Mouse (Mus musculus) MEL (cell line): ENCODE results near the gene Ncam1. TPM values are rescaled to one million over a fixed set of nuclear protein-coding genes. Genes with fewer than 3 reads are reported as not detected.

ENCODE experiments used
- DNase-seq: peaks from one replicate; pipeline ENCODE4 v3.0.0; 2011; ENCODE audit warnings: low read depth, low spot score
- H3K27ac ChIP-seq: 2 replicates; pipeline ENCODE4 v1.5.1; 2012; ENCODE audit warnings: low read depth, mild to moderate bottlenecking, control low read depth, low read length, moderate library complexity; ENCODE audit not compliant: control insufficient read depth
- H3K27me3 ChIP-seq, 2 experiments: fragments of 150-350 bp in 1 of 2; sonication (generic) in 1 of 2; 2 replicates each; pipeline ENCODE4 v1.6.1; 2012; ENCODE audit warnings: low read length in 2 of 2, mild to moderate bottlenecking in 2 of 2, improper control_type of control experiment in 1 of 2, moderate library complexity in 1 of 2; ENCODE audit not compliant: insufficient read depth in 2 of 2, control insufficient read depth in 1 of 2
- H3K36me3 ChIP-seq, 2 experiments: 2 replicates each; pipeline ENCODE4 v1.6.1; 2012 to 2014; ENCODE audit warnings: low read length in 2 of 2, improper control_type of control experiment in 1 of 2, inconsistent platforms in 1 of 2, mild to moderate bottlenecking in 1 of 2; ENCODE audit not compliant: insufficient read depth in 2 of 2, control insufficient read depth in 1 of 2
- H3K4me1 ChIP-seq, 2 experiments: fragments of 150-350 bp in 1 of 2; sonication (generic) in 1 of 2; 2 replicates each; pipeline ENCODE4 v1.6.1; 2012; ENCODE audit warnings: low read length in 2 of 2, improper control_type of control experiment in 1 of 2, mild to moderate bottlenecking in 1 of 2; ENCODE audit not compliant: insufficient read depth in 2 of 2, control insufficient read depth in 1 of 2
- H3K4me3 ChIP-seq, 2 experiments: fragments of 150-350 bp in 1 of 2; sonication (generic) in 1 of 2; 2 replicates each; pipeline ENCODE4 v1.5.1; 2012; ENCODE audit warnings: low read depth in 2 of 2, low read length in 2 of 2, mild to moderate bottlenecking in 2 of 2, moderate library complexity in 2 of 2, control low read depth in 1 of 2, improper control_type of control experiment in 1 of 2; ENCODE audit not compliant: control insufficient read depth in 1 of 2, insufficient read depth in 1 of 2
- H3K79me2 ChIP-seq: 2 replicates; pipeline ENCODE4 v1.6.1; 2012; ENCODE audit warnings: mild to moderate bottlenecking, low read length, moderate library complexity; ENCODE audit not compliant: control insufficient read depth, poor library complexity, insufficient read depth
- H3K9ac ChIP-seq: 2 replicates; pipeline ENCODE4 v1.6.1; 2012; ENCODE audit warnings: low read depth, mild to moderate bottlenecking, control low read depth, low read length, moderate library complexity; ENCODE audit not compliant: control insufficient read depth, poor library complexity, severe bottlenecking
- H3K9me3 ChIP-seq: fragments of 150-350 bp; sonication (generic); replicated peaks from 2 replicates; pipeline ENCODE4 v1.6.1; 2012; ENCODE audit warnings: mild to moderate bottlenecking, low read length, improper control_type of control experiment, moderate library complexity; ENCODE audit not compliant: insufficient read depth
- CHD1 ChIP-seq: IDR thresholded peaks from 2 replicates; pipeline ENCODE4 v1.6.1; 2012; ENCODE audit warnings: low read depth, mild to moderate bottlenecking, inconsistent platforms, low read length, improper control_type of control experiment
- CTCF ChIP-seq, 3 experiments: IDR thresholded peaks in 2 of 3; conservative IDR thresholded peaks in 1 of 3; 2 replicates each; pipeline ENCODE4 v1.5.1; 2011 to 2012; ENCODE audit warnings: low read length in 3 of 3, low read depth in 2 of 3, mild to moderate bottlenecking in 2 of 3, improper control_type of control experiment in 1 of 3, inconsistent platforms in 1 of 3, mixed read lengths in 1 of 3, moderate library complexity in 1 of 3; ENCODE audit not compliant: control insufficient read depth in 1 of 3, insufficient read depth in 1 of 3, poor library complexity in 1 of 3, severe bottlenecking in 1 of 3
- JUND ChIP-seq: IDR thresholded peaks from 2 replicates; pipeline ENCODE4 v1.6.1; 2011; ENCODE audit warnings: low read depth, mild to moderate bottlenecking, improper control_type of control experiment, low read length
- MAX ChIP-seq: IDR thresholded peaks from 2 replicates; pipeline ENCODE4 v1.6.1; 2011; ENCODE audit warnings: low read length, improper control_type of control experiment
- MAZ ChIP-seq: IDR thresholded peaks from 2 replicates; pipeline ENCODE4 v1.6.1; 2012; ENCODE audit warnings: low read depth, mild to moderate bottlenecking, inconsistent platforms, low read length, improper control_type of control experiment
- MEF2A ChIP-seq: IDR thresholded peaks from 2 replicates; pipeline ENCODE4 v1.6.1; 2014; ENCODE audit warnings: low read depth, mild to moderate bottlenecking, inconsistent platforms, low read length, improper control_type of control experiment; ENCODE audit not compliant: poor library complexity, insufficient replicate concordance, severe bottlenecking; ENCODE audit errors: extremely low read depth
- MYB ChIP-seq: IDR thresholded peaks from 2 replicates; pipeline ENCODE4 v1.6.1; 2011; ENCODE audit warnings: mild to moderate bottlenecking, low read depth, low read length, improper control_type of control experiment
- POLR2AphosphoS2 ChIP-seq: IDR thresholded peaks from 2 replicates; pipeline ENCODE4 v1.6.1; 2011; ENCODE audit warnings: low read length, improper control_type of control experiment
- RAD21 ChIP-seq: IDR thresholded peaks from 2 replicates; pipeline ENCODE4 v1.6.1; 2011; ENCODE audit warnings: mild to moderate bottlenecking, low read depth, low read length, improper control_type of control experiment
- RCOR1 ChIP-seq: IDR thresholded peaks from 2 replicates; pipeline ENCODE4 v1.6.1; 2012; ENCODE audit warnings: low read depth, mild to moderate bottlenecking, inconsistent platforms, low read length, improper control_type of control experiment
- SIN3A ChIP-seq: IDR thresholded peaks from 2 replicates; pipeline ENCODE4 v1.6.1; 2012; ENCODE audit warnings: low read length, improper control_type of control experiment, inconsistent platforms
- TBP ChIP-seq: IDR thresholded peaks from 2 replicates; pipeline ENCODE4 v1.8.0; 2011; ENCODE audit warnings: low read depth, low read length, improper control_type of control experiment
- TCF12 ChIP-seq: IDR thresholded peaks from 2 replicates; pipeline ENCODE4 v1.6.1; 2014; ENCODE audit warnings: low read depth, mild to moderate bottlenecking, inconsistent platforms, low read length, improper control_type of control experiment, moderate library complexity
- UBTF ChIP-seq: IDR thresholded peaks from 2 replicates; pipeline ENCODE4 v1.6.1; 2012; ENCODE audit warnings: low read depth, mild to moderate bottlenecking, inconsistent platforms, low read length, improper control_type of control experiment, moderate library complexity, borderline replicate concordance; ENCODE audit not compliant: insufficient read depth
- USF1 ChIP-seq: IDR thresholded peaks from 2 replicates; pipeline ENCODE4 v1.6.1; 2014; ENCODE audit warnings: low read depth, mild to moderate bottlenecking, inconsistent platforms, low read length, improper control_type of control experiment, moderate library complexity
- USF2 ChIP-seq, 2 experiments: IDR thresholded peaks; 2 replicates each; pipeline ENCODE4 v1.6.1; 2011 to 2012; ENCODE audit warnings: improper control_type of control experiment in 2 of 2, low read length in 2 of 2, borderline replicate concordance in 1 of 2, inconsistent platforms in 1 of 2, low read depth in 1 of 2, mild to moderate bottlenecking in 1 of 2; ENCODE audit not compliant: insufficient read depth in 1 of 2
- ZMIZ1 ChIP-seq: IDR thresholded peaks from 2 replicates; pipeline ENCODE4 v1.6.1; 2012; ENCODE audit warnings: low read depth, mild to moderate bottlenecking, inconsistent platforms, low read length, improper control_type of control experiment, moderate library complexity
- ZNF384 ChIP-seq: IDR thresholded peaks from 2 replicates; pipeline ENCODE4 v1.6.1; 2012; ENCODE audit warnings: low read depth, mild to moderate bottlenecking, inconsistent platforms, low read length, improper control_type of control experiment
- polyA plus RNA-seq, 2 experiments: library from polyadenylated mRNA; stranded (reverse) in 1 of 2; unstranded in 1 of 2; fragments of >175 nt in 1 of 2; fragments of >200 nt in 1 of 2; gene quantifications; 2 replicates each; pipeline versions ENCODE4 v1.2.1 to v1.2.4; 2012; ENCODE audit warnings: low replicate concordance in 2 of 2, low read depth in 1 of 2; ENCODE audit not compliant: insufficient read length in 2 of 2, insufficient read depth in 1 of 2, missing spikeins in 1 of 2
- total RNA-seq: library from RNA; depleted of rRNA; stranded (reverse); fragments of 300-350 nt; gene quantifications from 2 replicates; pipeline ENCODE4 v1.2.3, GENCODE M21; 2012

Ncam1 gene
- total and polyA plus RNA-seq, 3 experiments = not detected

GRCm38 (mm10) chr9:49746176-49746575 is 52.5 kb downstream of the Ncam1 start:
- Histone ChIP-seq H3K9ac (no peak overlapping the region), H3K27me3 (no peaks in the 10 kb centered on the region), H3K4me3 (no peak overlapping the region), H3K27ac (no peak overlapping the region), H3K4me1 (no peaks in the 10 kb centered on the region), H3K79me2 (no peaks in the 10 kb centered on the region), H3K9me3 (no peaks in the 10 kb centered on the region), H3K36me3 (no peaks in the 10 kb centered on the region)
- TF ChIP-seq USF1 (no peak), UBTF (no peak)
- DNase-seq = no peak

DNA sequence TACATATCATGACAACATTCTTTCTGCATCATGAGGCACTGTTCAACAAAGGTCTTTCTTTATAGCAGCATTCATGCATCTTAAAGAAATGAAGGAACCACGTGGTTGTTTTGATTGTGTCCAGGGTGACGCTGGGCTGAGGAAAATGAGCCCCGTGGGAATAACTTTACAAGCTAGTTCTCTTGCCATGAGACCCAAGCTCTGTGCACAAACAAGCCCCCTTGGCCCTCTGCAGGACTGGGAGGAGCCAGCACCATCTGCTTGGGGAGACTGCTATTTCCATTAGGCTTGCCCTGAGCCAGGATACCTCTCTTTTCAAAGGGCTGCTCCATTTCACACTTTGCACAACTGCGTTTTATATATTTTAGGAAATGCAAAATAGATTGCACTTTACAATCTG is 53.0 kb downstream of the Ncam1 start:
- H3K4me1 ChIP-seq = no peaks in the 10 kb centered on the region
- no peak overlapping the region for H3K27ac ChIP-seq
- H3K9ac ChIP-seq = no peak overlapping the region
- H3K9me3 ChIP-seq = no peaks in the 10 kb centered on the region
- no peaks in the 10 kb centered on the region for H3K36me3 ChIP-seq
- no peaks in the 10 kb centered on the region for H3K79me2 ChIP-seq
- H3K4me3 ChIP-seq = no peak overlapping the region
- DNase-seq = no peak
- H3K27me3 ChIP-seq = no peaks in the 10 kb centered on the region
- TF ChIP-seq TCF12 (no peak), CHD1 (no peak), CTCF (IDR thresholded peaks at IDR 0.05 in 2 of 3, conservative IDR thresholded peaks at IDR 0.05 in 1 of 3; ENCODE audit: control insufficient read depth in 1 of 3, insufficient read depth in 1 of 3, low read depth in 2 of 3, low read length in 3 of 3, poor library complexity in 1 of 3, severe bottlenecking in 1 of 3) (no peak), TBP (no peak), USF1 (no peak), JUND (no peak), MYB (no peak), USF2 (IDR thresholded peaks at IDR 0.05; ENCODE audit: borderline replicate concordance in 1 of 2, insufficient read depth in 1 of 2, low read depth in 1 of 2, low read length in 2 of 2) (no peak), MAZ (no peak), RCOR1 (no peak), MEF2A (no peak), MAX (no peak), POLR2AphosphoS2 (no peak)

DNA sequence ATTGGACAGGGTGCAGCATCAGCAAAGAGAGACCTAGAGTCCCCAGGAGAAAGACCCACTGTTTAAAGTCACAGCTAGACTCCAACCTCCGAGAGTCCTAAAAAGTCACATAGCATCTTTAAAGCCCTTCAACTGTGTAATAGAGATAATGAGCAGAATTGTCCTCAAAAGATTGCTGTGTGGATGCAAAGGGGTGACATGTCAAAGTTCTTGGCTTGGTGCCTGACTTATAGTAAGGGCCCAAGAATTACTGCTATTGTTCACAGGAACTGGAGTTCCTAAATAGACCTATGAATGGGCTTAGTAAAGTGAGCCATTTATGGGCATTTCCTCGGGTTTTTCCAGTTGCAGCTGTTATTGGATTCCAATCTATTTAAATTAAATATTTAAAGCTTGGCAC is 54.4 kb downstream of the Ncam1 start:
- no peaks in the 10 kb centered on the region for H3K9me3 ChIP-seq
- TF ChIP-seq RAD21 (no peak), MYB (no peak), ZNF384 (no peak), SIN3A (no peak), ZMIZ1 (no peak)
- TF ChIP-seq, all 39 proteins: peak for 0

More for the DNA sequence above, 54.4 kb downstream of the Ncam1 start:
- no peak for DNase-seq
- Histone ChIP-seq H3K36me3 (no peaks in the 10 kb centered on the region), H3K27ac (no peak overlapping the region), H3K4me1 (no peaks in the 10 kb centered on the region), H3K4me3 (no peak overlapping the region), H3K79me2 (no peaks in the 10 kb centered on the region), H3K27me3 (no peaks in the 10 kb centered on the region), H3K9ac (no peak overlapping the region)
